Mouse (Mus musculus) lung, postnatal 0 days (tissue): ENCODE results near the gene Fscn3. TPM values are rescaled to one million over a fixed set of nuclear protein-coding genes. Genes with fewer than 3 reads are reported as not detected.

Experiments
- ATAC-seq: fragments of 200-750 bp; cut with Nextera tagmentation; 2 replicates; pipeline ENCODE4 v1.8.0; 2017; ENCODE audit warnings: moderate library complexity
- DNase-seq: peaks from one replicate; pipeline ENCODE4 v3.0.0-alpha.2; 2016; ENCODE audit warnings: low spot score
- H3K27ac ChIP-seq: fragments of 300-500 bp; sonication (generic); 2 replicates; pipeline ENCODE4 v1.5.1; 2014; ENCODE audit warnings: antibody characterized with exemption, mild to moderate bottlenecking, low read length, mixed read lengths
- H3K27me3 ChIP-seq: fragments of 300-500 bp; sonication (generic); replicated peaks from 2 replicates; pipeline ENCODE4 v1.6.1; 2014; ENCODE audit warnings: low read length, mixed read lengths; ENCODE audit not compliant: insufficient read depth
- H3K36me3 ChIP-seq: fragments of 300-500 bp; sonication (generic); 2 replicates; pipeline ENCODE4 v1.6.1; 2014; ENCODE audit warnings: low read length, mixed read lengths; ENCODE audit not compliant: insufficient read depth
- H3K4me1 ChIP-seq: fragments of 300-500 bp; sonication (generic); 2 replicates; pipeline ENCODE4 v1.6.1; 2014; ENCODE audit warnings: antibody characterized with exemption, low read depth, low read length, mixed read lengths; ENCODE audit not compliant: insufficient read depth
- H3K4me2 ChIP-seq: fragments of 300-500 bp; sonication (generic); replicated peaks from 2 replicates; pipeline ENCODE4 v1.6.1; 2014; ENCODE audit warnings: low read depth, mild to moderate bottlenecking, low read length, moderate library complexity, mixed read lengths
- H3K4me3 ChIP-seq: fragments of 300-500 bp; sonication (generic); 2 replicates; pipeline ENCODE4 v1.5.1; 2014; ENCODE audit warnings: low read depth, low read length
- H3K9ac ChIP-seq: fragments of 300-500 bp; sonication (generic); replicated peaks from 2 replicates; pipeline ENCODE4 v1.6.1; 2014; ENCODE audit warnings: low read depth, mild to moderate bottlenecking
- H3K9me3 ChIP-seq: fragments of 300-500 bp; sonication (generic); 2 replicates; pipeline ENCODE4 v1.6.1; 2016; ENCODE audit warnings: low read length, mixed read lengths
- CTCF ChIP-seq: IDR thresholded peaks from 2 replicates; pipeline ENCODE4 v1.5.1; 2016; ENCODE audit warnings: antibody characterized with exemption, mild to moderate bottlenecking
- EP300 ChIP-seq: IDR thresholded peaks from 2 replicates; pipeline ENCODE4 v1.6.1; 2016; ENCODE audit warnings: antibody characterized with exemption, mild to moderate bottlenecking, control low read depth
- WGBS: fragments of 180-500 bp; shearing (Covaris S2); extraction: QIAGEN DNeasy Blood & Tissue Kit; methylation state at CpG from one replicate; pipeline ENCODE4 v1.1.7; 2014; 5-methylcytosine and 5-hydroxymethylcytosine counted together
- polyA plus RNA-seq: library from polyadenylated mRNA; unstranded; fragments of >200 nt; fragmentation: Nextera tagmentation; extraction: Ambion mirVana; gene quantifications from 2 replicates; pipeline ENCODE4 v1.2.1, GENCODE M21; 2015

Gene Fscn3
- polyA plus RNA-seq, 1 experiment from 2014 or later, result not detected

- H3K4me2 ChIP-seq, result no peak overlapping the region
- H3K27me3 ChIP-seq, result no peaks in the 10 kb centered on the region
- DNase-seq, result peak; percentile 65
- no peak for ATAC-seq
- no peaks in the 10 kb centered on the region for H3K9me3 ChIP-seq
- H3K36me3 ChIP-seq, result peaks cover 14% of the 10 kb centered on the region; the same call in 1 of the 2 replicates
- H3K4me3 ChIP-seq, result no peak overlapping the region
- 66% methylated on average over 11 of the region's 14 CpGs for WGBS
- no peak overlapping the region for H3K27ac ChIP-seq
- H3K4me1 ChIP-seq, result peaks cover 19% of the 10 kb centered on the region; the same call in 1 of the 2 replicates
- TF ChIP-seq CTCF (no peak), EP300 (no peak)
- no peak overlapping the region for H3K9ac ChIP-seq
Measured at GRCm38 (mm10) chr6:28418449-28418848, 9.1 kb upstream of the Fscn3 start.

GRCm38 (mm10) chr6:28419673-28420072 is 7.9 kb upstream of the Fscn3 start:
- WGBS, result 26% methylated on average over 2 of the region's 2 CpGs
- Histone ChIP-seq H3K9me3 (no peaks in the 10 kb centered on the region), H3K4me1 (peaks cover 19% of the 10 kb centered on the region; the same call in 1 of the 2 replicates), H3K4me2 (peak overlapping the region; percentile 14; the same call in 1 of the 2 replicates), H3K27ac (no peak overlapping the region), H3K27me3 (no peaks in the 10 kb centered on the region), H3K9ac (no peak overlapping the region), H3K36me3 (peaks cover 14% of the 10 kb centered on the region; the same call in 1 of the 2 replicates), H3K4me3 (no peak overlapping the region)
- DNase-seq (peak; percentile 50), ATAC-seq (no peak)
- no peak for TF ChIP-seq EP300
- TF ChIP-seq CTCF, result no peak

DNA sequence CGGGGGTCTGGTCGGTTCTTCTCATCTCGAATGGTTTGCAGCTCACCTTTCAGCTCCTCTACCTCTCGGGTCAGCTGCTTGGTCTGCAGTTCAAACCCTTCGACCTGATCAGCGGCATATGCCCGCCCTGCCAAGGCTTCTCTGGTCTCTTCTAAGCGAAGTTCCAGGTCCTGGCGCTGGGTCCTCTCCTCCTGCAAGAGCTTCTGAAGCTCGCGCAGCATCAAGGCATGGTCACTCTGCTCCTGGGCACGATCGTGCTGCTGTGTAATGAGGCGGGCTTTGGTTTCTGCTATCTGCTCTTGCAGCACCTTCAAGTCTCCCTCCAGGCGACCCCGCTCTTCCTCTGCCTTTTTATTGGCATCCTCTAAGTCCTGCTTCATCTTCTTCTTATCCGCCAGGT is 7.2 kb upstream of the Fscn3 start:
- ATAC-seq (no peak), DNase-seq (no peak)
- peaks cover 14% of the 10 kb centered on the region; the same call in 1 of the 2 replicates for H3K36me3 ChIP-seq
- H3K4me2 ChIP-seq, result peak overlapping the region; percentile 94
- no peaks in the 10 kb centered on the region for H3K27me3 ChIP-seq
- peaks cover 19% of the 10 kb centered on the region; the same call in 1 of the 2 replicates for H3K4me1 ChIP-seq
- H3K4me3 ChIP-seq, result peak overlapping the region; percentile 74
- no peaks in the 10 kb centered on the region for H3K9me3 ChIP-seq
- no peak for TF ChIP-seq EP300
- TF ChIP-seq CTCF, result no peak
- peak overlapping the region; percentile 81; the same call in 1 of the 2 replicates for H3K9ac ChIP-seq
- H3K27ac ChIP-seq, result no peak overlapping the region
- WGBS, result 74% methylated on average over 17 of the region's 17 CpGs

DNA sequence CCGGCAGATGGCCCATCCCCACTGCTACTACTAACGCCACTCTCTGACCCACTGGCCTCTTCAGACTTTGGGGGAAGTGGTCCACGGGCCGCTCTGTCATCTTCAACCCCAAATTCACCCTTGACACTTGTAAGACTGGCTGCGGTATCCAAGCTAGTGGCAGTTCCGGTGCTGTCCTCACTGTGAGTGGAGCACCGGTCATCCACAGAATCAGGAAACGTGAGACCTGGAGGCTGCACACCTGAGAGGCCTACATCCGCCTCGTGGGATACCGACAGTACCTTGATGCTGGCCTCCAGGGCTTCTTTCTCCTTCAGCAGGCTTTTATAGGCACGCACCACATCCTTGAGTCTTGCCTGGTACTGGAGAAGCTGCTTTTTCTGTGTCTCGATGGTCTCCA is 6.7 kb upstream of the Fscn3 start:
- TF ChIP-seq EP300 (no peak), CTCF (no peak)
- peak; percentile 23 for DNase-seq
- WGBS, result 10% methylated on average over 13 of the region's 13 CpGs
- peak overlapping the region; percentile 74 for H3K4me3 ChIP-seq
- no peak for ATAC-seq
- peaks cover 19% of the 10 kb centered on the region; the same call in 1 of the 2 replicates for H3K4me1 ChIP-seq
- peak overlapping the region; percentile 94 for H3K4me2 ChIP-seq
- H3K27ac ChIP-seq, result peak overlapping the region; percentile 92
- no peaks in the 10 kb centered on the region for H3K27me3 ChIP-seq
- H3K9me3 ChIP-seq, result no peaks in the 10 kb centered on the region
- peak overlapping the region; percentile 81 for H3K9ac ChIP-seq
- peaks cover 17% of the 10 kb centered on the region for H3K36me3 ChIP-seq

- TF ChIP-seq CTCF (peak; percentile 82), EP300 (peak; percentile 72; the same call in 1 of the 2 replicates)
- Histone ChIP-seq H3K4me3 (peak overlapping the region; percentile 74), H3K27me3 (no peaks in the 10 kb centered on the region), H3K27ac (peak overlapping the region; percentile 92), H3K9ac (peak overlapping the region; percentile 81), H3K4me2 (peak overlapping the region; percentile 94), H3K36me3 (peaks cover 15% of the 10 kb centered on the region), H3K9me3 (no peaks in the 10 kb centered on the region), H3K4me1 (peaks cover 19% of the 10 kb centered on the region; the same call in 1 of the 2 replicates)
- 0% methylated on average over 23 of the region's 27 CpGs for WGBS
- ATAC-seq (peak; percentile 91), DNase-seq (peak; percentile 98)
Measured at GRCm38 (mm10) chr6:28421469-28422000, 6.1 kb upstream of the Fscn3 start.

- Histone ChIP-seq H3K4me2 (peak overlapping the region; percentile 80), H3K27ac (peak overlapping the region; percentile 92), H3K27me3 (no peaks in the 10 kb centered on the region), H3K9me3 (no peaks in the 10 kb centered on the region), H3K9ac (no peak overlapping the region), H3K4me3 (0 out of 2 replicates have a peak overlapping the region, but pooled peaks have one; percentile 86), H3K4me1 (peaks cover 19% of the 10 kb centered on the region; the same call in 1 of the 2 replicates), H3K36me3 (peaks cover 11% of the 10 kb centered on the region)
- DNase-seq (no peak), ATAC-seq (no peak)
- TF ChIP-seq EP300 (no peak), CTCF (no peak)
- WGBS, result 68% methylated on average over 15 of the region's 15 CpGs
Measured at GRCm38 (mm10) chr6:28422651-28423290, 4.8 kb upstream of the Fscn3 start.
